Mouse (Mus musculus) T-cell, adult 2 months (primary cell): ENCODE data around the gene Neurod4.
"Not testable (repeated sequence)": the region's sequence is repeated elsewhere in the genome, so short reads cannot be mapped to it uniquely, and the experiment has no call there.

Experiments
- DNase-seq: peaks from one replicate; pipeline ENCODE4 v3.0.0; 2022; ENCODE audit warnings: low spot score

Neurod4 gene

GRCm38 (mm10) chr10:130280066-130280465 lies at the start of gene Neurod4:
TSS of gene Neurod4 (minus strand) at chr10:130280240.
- no peak for DNase-seq

DNA sequence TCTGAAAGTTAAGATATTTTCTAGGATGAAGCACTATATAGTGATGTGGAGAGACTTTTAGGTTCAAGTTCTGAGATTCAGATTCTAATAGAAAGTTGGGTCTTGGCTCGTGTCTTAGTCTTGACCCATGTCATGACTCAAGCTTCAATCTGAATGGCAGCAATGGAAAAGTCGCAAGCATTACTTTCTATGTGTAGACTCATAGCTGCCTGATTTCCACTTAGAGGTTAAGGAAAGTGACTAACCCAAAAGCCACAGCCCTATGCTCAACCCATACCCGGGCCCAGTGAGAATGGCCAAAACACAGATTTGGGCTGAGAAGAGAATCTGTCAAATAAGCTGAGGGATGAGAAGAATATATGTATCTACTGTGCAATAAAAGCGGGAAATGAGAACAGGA lies 44.2 kb upstream of the Neurod4 start:
- DNase-seq = no peak

DNA sequence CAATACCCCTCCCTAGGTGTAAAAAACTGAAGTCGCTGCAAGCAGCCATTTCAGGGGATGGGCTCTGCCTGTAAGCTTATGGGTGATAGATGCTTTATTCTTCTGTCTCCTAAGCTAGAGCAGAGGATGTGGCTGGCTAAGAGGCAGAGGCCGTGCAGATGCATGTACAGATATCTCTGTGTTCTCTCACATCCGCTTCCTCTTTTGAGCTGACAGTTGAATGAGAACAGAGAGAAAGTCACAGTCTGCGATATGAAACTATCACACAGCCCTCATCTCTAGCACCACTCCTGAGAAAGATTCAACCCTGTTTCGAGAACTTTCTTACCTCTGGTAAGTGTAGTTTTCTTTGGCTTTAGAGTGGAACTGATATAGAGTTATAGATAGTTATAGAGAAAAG lies 42.6 kb upstream of the Neurod4 start, which contains the start of gene Tespa1:
Tespa1 (plus strand) TSS at position 234 of the 400 bp plus-strand sequence.
- DNase-seq = peak; percentile 87

- DNase-seq = no peak
Observed at GRCm38 (mm10) chr10:130322062-130322461, 42.0 kb upstream of the Neurod4 start.

DNA sequence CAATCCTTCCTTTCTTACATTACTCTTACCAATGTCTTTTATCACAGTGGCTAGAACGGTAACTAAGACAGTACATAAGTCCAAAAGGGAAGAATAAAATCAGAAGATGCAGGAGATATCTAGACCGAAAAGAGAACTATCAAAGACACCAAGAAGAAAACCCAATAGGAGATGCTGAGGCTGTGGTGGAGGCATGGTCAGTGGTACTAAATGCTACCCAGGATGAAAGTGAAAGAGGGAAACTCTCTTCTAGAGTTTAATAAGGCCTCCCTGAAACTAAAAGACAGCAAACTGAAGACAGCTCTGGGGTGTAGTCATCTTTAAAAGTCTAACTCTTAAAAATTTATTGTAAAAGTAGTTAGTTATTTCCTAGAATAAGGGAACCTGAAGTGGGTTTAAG lies 40.7 kb upstream of the Neurod4 start:
- no peak for DNase-seq

DNA sequence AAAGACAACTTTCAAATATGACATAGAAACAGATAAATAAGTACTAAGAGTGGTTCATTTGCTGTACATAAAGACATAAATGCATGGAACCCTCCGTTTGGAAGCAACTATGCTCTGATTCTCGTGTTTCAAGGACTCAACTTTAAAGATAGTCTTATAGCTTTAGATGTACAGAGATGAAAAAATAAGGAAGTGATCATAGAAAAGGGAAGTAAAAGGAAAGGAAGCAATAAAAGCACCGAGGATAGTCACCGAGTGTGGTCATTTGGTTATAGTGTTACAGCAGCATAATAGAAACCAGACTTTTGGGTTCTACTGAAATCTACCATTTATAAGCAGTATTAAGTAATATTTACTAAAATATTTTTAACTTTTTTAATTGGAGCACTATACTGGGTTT lies 38.7 kb upstream of the Neurod4 start:
- DNase-seq = no peak

DNA sequence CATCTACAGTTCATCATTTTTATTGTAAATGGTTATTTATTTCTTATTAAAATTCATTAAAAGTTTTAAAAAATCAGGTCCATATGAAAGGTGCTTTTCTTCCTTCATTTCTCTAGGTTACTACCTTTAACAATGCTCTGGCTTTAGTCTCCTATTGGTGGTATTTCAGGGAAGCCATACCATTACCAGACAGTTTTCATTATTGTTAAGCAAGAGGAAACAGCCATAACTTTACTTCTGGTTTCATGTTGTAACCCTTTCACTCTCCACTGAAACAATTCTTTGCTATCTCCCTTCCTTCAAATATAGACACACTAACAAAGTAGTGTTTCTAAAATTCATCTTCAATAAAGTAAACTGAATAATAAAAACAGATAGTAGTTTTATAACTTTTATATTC lies 35.8 kb upstream of the Neurod4 start:
- DNase-seq = no peak

GRCm38 (mm10) chr10:130314110-130314829 lies 34.2 kb upstream of the Neurod4 start:
- DNase-seq = no peak

DNA sequence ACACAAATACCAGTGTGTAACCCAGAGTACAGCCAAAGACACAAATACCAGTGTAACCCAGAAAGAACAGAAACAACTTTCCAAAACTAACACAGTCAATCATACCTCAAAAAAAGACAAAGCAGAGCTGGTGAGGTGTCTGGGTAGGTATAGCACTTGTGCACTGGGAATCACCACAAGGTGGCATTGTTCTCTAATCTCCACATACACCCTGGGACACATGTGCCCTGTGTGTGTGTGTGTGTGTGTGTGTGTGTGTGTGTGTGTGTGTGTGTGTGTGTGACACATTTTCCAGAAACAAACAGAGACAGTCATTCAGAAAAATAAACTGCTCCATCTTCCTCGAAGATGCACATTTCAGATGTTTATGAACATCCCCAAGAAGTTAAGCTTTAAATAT lies 33.5 kb upstream of the Neurod4 start:
- peak; percentile 70 for DNase-seq

GRCm38 (mm10) chr10:130311534-130312227 lies 31.6 kb upstream of the Neurod4 start:
- no peak for DNase-seq

GRCm38 (mm10) chr10:130304138-130304537 lies 24.1 kb upstream of the Neurod4 start:
- DNase-seq = not testable (repeated sequence)

DNA sequence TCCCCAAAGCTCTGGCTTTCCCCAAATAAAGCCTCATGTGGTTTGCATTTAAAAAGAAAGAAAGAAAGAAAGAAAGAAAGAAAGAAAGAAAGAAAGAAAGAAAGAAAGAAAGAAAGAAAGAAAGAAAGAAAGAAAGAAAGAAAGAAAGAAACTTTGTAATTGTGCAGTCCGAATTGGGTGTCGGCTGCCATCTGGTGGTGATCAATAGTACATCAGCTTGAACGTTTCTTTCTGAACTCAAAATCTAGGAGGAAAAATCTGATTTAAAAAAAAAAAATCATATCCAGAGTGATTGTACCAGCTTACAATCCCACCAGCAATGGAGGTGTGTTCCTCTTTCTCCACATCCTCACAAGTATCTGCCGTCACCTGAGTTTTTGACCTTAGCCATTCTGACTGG lies 18.7 kb upstream of the Neurod4 start:
- not testable (repeated sequence) for DNase-seq

DNA sequence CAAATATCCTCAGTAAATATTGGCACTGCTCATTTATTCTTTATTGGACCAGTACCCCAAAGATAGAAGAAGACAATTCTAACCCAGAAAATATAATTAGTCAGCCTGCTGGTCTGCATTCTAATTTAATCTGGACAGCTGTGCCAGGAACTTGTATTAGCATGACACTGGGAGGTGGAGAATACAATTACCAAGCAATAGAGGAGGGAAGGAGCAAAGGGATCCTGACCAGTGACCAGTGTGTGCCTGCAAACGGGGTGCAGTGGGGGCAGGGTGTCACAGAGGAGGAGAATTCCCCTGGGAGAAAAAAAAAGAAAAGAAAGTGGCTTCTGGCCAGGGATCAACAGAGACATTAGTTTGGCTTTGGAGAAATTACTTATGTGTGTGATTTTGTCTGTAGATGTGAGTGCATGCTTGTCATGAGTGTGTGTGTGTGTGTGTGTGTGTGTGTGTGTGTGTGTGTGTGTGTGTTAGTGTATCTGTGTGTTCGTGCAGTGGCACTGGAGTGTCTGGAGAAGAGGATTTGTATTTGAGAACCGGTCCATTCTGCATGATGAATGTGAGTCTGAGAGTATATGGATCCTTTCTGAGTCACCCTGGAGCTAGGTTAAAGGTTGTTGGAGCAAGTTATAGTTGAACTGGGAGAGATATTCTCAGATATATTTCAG lies 13.8 kb upstream of the Neurod4 start:
- no peak for DNase-seq

- DNase-seq = no peak
Observed at GRCm38 (mm10) chr10:130288007-130288406, 8.0 kb upstream of the Neurod4 start.

DNA sequence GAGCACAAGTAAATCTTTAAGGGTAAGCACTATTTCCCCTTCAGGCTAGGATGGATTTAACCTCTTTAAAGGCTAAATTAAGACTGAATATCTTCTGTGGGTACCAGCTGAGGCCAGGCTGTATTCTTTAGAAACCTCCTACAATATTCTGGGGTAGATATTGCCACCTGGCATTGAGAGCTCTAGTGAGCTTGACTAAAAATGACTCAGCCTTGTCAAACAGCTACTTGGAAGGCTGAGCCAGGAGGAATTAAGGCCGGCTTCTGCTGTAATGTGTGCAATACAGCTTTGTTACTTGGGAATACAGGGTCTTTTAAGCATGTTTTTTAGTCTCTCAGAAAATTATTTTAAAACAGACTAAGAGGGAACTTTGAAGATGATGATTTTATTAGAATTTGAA lies 7.2 kb upstream of the Neurod4 start:
- no peak for DNase-seq

DNA sequence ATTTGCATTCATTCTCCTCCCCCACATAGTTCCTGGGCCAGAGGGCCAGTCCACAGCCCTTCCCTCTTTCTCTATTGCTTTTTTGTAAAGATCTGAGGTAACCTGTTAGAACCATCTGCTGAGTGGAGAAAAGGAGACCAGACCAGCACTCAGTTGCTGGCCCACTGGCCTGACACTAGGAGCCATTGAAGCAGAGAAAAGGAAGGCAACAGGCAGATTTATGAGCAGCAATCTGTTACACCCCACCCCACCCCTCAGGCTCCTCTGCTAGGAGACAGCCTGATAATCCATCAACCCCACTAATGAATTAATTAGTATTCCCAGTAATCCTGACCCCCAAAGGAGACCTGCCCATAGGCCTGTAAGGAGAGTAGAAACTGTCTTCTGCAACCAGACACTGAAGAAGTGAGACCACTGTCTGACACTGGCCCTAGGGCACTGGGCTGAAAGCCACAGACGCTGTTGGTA lies 2.0 kb upstream of the Neurod4 start:
- no peak for DNase-seq

- no peak for DNase-seq
Observed at GRCm38 (mm10) chr10:130276496-130276895, 3.5 kb downstream of the Neurod4 start.

GRCm38 (mm10) chr10:130275759-130276158 lies 4.3 kb downstream of the Neurod4 start:
- DNase-seq = no peak

DNA sequence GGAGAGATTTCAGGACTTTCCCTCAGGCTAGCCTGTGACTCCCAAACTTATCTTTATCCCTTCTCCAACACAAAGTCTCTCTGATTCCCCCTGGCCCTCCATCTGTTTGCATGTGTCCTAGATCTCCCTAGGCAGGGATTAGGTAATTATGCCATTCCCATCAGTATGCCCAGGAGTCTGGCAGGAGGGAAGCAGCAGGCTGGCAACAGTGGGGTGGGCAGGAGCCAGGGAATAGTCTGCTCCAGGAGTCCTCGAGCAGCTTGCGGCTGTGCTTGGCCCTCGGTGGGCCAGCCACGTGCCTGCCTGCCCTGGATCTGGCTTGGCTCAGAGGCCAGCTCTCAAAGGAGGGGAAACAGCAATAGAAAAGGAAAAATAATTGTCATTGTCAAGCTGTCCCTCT lies 16.8 kb downstream of the Neurod4 start:
- no peak for DNase-seq

- no peak for DNase-seq
Observed at GRCm38 (mm10) chr10:130259483-130259882, 20.6 kb downstream of the Neurod4 start.

DNA sequence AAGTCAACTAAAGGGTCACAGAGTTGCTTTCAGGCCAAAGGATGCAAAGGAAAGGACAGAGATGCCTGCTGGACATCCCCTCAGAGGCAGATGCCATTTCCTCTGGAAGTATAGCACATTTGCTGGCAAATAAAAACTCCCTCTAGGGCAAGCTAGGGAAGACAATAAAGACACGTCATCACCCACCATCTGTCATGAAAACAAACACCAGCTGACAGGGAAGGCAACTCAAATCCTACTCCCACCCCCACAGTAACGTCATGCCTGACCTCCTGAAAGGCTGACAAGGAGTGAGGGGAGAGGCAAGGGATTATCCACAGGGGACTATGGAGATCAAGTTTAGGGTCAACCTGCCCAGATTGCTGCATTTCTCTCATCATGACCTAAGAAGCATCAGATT lies 35.8 kb downstream of the Neurod4 start:
- DNase-seq = no peak

DNA sequence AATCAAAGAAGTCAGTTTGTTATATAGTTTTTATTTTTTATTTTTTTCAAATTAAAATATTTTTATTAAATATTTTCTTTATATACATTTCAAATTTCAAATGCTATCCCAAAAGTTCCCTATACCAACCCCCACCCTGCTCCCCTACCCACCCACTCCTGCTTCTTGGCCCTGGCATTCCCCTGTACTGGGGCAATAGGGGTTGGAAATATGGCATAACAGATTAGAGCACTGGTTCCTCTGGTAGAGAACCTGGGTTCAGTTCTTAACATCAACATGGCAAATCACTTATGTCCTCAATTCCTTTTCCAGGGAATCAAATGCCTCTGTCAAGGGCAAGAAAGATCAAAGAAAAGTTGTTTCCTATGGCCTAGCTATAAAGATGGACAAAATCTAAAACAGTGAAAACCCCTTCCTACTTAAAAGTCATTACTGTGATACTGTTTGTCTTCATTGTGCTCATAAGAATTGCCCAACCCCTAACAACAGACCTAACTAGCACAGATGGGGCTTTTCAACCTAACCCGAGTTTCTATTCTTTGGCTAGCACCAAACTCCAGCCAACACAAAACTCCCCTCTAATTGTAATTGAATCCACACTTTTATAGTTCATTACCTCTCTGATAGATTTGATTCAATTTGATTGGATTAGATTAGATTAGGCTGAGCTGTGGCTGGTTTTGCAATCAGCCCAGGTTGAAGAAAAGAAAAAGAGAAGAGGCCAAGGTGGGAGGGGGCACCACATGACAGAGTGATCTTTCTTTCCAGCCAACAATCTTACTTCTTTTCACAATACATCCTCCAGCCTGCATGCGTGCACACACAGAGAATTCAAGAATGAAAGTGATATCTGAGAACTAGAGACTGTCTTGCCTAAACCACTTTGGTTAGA lies 41.5 kb downstream of the Neurod4 start:
- DNase-seq = no peak
